Mouse (Mus musculus): ENCODE measurements at regions not wholly inside any gene's neighbourhood (a gene's known extent, or its start where the extent isn't known, plus 50 kb on each side); places are given as distances from the start of the nearest gene placed in this dataset.

- no peak for DNase-seq (ENCODE audit: low spot score)
These were observed 289.9 kb upstream of the Rps6ka3 start for GRCm38 (mm10) chrX:158920217-158920616.

GRCm38 (mm10) chrX:158921424-158921823 is 288.7 kb upstream of the Rps6ka3 start:
- no peak for DNase-seq (ENCODE audit: low spot score)

GRCm38 (mm10) chrX:158921838-158922450 is 288.2 kb upstream of the Rps6ka3 start:
- DNase-seq (ENCODE audit: low spot score): peak; percentile 39

GRCm38 (mm10) chrX:158923081-158923561 is 287.0 kb upstream of the Rps6ka3 start:
- no peak for DNase-seq (ENCODE audit: low spot score)

GRCm38 (mm10) chrX:158923657-158924489 is 286.2 kb upstream of the Rps6ka3 start:
- no peak for DNase-seq (ENCODE audit: low spot score)

GRCm38 (mm10) chrX:158924490-158925398 is 285.4 kb upstream of the Rps6ka3 start:
- no peak for DNase-seq (ENCODE audit: low spot score)

GRCm38 (mm10) chrX:158931864-158932263 is 278.2 kb upstream of the Rps6ka3 start:
- no peak for DNase-seq (ENCODE audit: low spot score)

GRCm38 (mm10) chrX:158947191-158947590 is 262.9 kb upstream of the Rps6ka3 start:
- DNase-seq (ENCODE audit: low spot score): no peak

GRCm38 (mm10) chrX:158971726-158972125 is 238.4 kb upstream of the Rps6ka3 start:
- peak; percentile 2 for DNase-seq (ENCODE audit: low spot score)

- no peak for DNase-seq (ENCODE audit: low spot score)
These were observed 233.5 kb upstream of the Rps6ka3 start for GRCm38 (mm10) chrX:158976648-158977047.

GRCm38 (mm10) chrX:158984721-158985120 is 225.4 kb upstream of the Rps6ka3 start:
- no peak for DNase-seq (ENCODE audit: low spot score)

- no peak for DNase-seq (ENCODE audit: low spot score)
These were observed 222.4 kb upstream of the Rps6ka3 start for GRCm38 (mm10) chrX:158987676-158988075.

- no peak for DNase-seq (ENCODE audit: low spot score)
These were observed 191.2 kb upstream of the Rps6ka3 start for GRCm38 (mm10) chrX:159018955-159019354.

GRCm38 (mm10) chrX:159026311-159026710 is 183.8 kb upstream of the Rps6ka3 start:
- no peak for DNase-seq (ENCODE audit: low spot score)

- no peak for DNase-seq (ENCODE audit: low spot score)
These were observed 178.2 kb upstream of the Rps6ka3 start for GRCm38 (mm10) chrX:159031927-159032326.

- DNase-seq (ENCODE audit: low spot score): peak; percentile 61
These were observed 166.7 kb upstream of the Rps6ka3 start for GRCm38 (mm10) chrX:159043432-159043831.

GRCm38 (mm10) chrX:159047876-159048275 is 162.2 kb upstream of the Rps6ka3 start:
- DNase-seq (ENCODE audit: low spot score): no peak

- DNase-seq (ENCODE audit: low spot score): peak; percentile 18
These were observed 154.2 kb upstream of the Rps6ka3 start for GRCm38 (mm10) chrX:159055689-159056461.

GRCm38 (mm10) chrX:159056462-159056805 is 153.7 kb upstream of the Rps6ka3 start:
- DNase-seq (ENCODE audit: low spot score): no peak

- no peak for DNase-seq (ENCODE audit: low spot score)
These were observed 151.2 kb upstream of the Rps6ka3 start for GRCm38 (mm10) chrX:159058931-159059330.

- no peak for DNase-seq (ENCODE audit: low spot score)
These were observed 148.8 kb upstream of the Rps6ka3 start for GRCm38 (mm10) chrX:159061322-159061721.

GRCm38 (mm10) chrX:159066212-159066611 is 143.9 kb upstream of the Rps6ka3 start:
- no peak for DNase-seq (ENCODE audit: low spot score)
